Mouse (Mus musculus): ENCODE measurements around the gene Ssrp1. TPM values are rescaled to one million over a fixed set of nuclear protein-coding genes. Genes with fewer than 3 reads are reported as not detected.

Gene Ssrp1
- 27.0 and 47.2 TPM in 2 replicates for polyA plus RNA-seq (2012; rRNA removed)

DNA sequence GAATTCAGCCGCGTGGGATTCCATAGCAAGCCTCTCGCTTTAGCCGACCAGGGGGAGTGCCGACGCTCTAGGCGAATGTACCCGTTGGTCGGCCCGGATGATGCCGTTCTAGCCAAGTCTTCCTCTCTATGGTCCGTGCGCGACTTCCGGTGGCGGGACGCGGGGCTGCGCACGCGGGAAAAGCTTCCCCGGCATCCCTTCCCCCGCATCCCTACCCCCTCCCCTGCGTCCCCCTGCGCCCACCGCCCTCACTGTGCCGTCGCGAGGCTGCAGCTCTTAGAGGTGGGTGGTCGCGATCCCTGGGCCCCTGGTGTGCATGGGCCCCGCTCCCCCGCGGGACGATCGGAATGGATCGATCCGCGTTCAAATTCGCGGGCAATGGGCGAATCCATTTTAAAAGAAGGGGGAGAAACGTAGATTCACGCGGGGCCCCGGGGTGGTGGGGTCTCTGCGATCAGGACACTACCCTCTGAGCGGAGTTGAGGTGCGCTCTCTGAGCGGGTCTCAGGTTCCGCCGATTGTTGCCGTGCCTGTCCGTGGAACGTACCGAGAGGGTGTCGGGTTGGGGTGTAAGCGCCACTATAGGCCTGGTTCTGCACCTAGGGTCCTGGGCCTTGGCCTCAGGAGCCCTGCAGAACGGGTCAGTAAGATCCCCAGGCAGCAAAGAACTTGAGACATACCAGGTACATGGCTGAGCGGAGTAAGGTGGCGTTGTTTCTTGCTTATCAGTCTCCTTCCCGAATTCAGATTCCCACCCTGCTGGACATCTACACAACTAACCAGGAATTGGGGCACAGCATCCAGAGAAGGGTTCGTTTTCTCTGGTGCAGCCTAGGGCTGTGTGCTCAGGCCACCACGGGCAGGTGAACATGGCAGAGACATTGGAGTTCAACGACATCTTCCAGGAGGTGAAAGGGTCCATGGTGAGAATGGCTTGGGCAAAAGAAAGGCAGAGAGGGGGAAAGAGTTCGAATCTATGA is at the start of gene Ssrp1, which contains the start of gene P2rx3:
Gene Ssrp1 (plus strand): TSS at position 188 of the 980 bp plus-strand sequence.
Gene P2rx3 (minus strand): TSS at position 416 of the 980 bp plus-strand sequence.
- TF ChIP-seq POLR2A (IDR thresholded peaks at IDR 0.05; ENCODE audit: low read depth, low read length) (peak; percentile 30; the same call in 1 of the 2 replicates), CTCF (IDR thresholded peaks at IDR 0.05; ENCODE audit: extremely low read depth, insufficient read length, insufficient replicate concordance, low read depth, low read length) (peak; percentile 5; the same call in 1 of the 2 replicates)
- Histone ChIP-seq H3K36me3 (ENCODE audit: control insufficient read depth, insufficient read depth, low read length) (peaks cover 28% of the 10 kb centered on the region), H3K27me3 (ENCODE audit: control insufficient read depth, insufficient read depth, low read length) (no peaks in the 10 kb centered on the region), H3K27ac (ENCODE audit: insufficient read depth, low read depth, low read length) (peak within 1 kb of the TSS; percentile 63), H3K4me3 (ENCODE audit: low read depth, low read length) (peak within 1 kb of the TSS; percentile 89), H3K4me1 (ENCODE audit: control insufficient read depth, insufficient read depth, insufficient read length, low read length) (peaks cover 8% of the 10 kb centered on the region; the same call in 1 of the 2 replicates)
- WGBS = under 1% methylated on average over 66 of the region's 66 CpGs

- H3K4me1 ChIP-seq (ENCODE audit: control insufficient read depth, insufficient read depth, insufficient read length, low read length) = no peaks in the 10 kb centered on the region
- no peaks in the 10 kb centered on the region for H3K36me3 ChIP-seq (ENCODE audit: control insufficient read depth, insufficient read depth, low read length)
- H3K4me3 ChIP-seq (ENCODE audit: low read depth, low read length) = no peak within 1 kb of the TSS
- H3K27ac ChIP-seq (ENCODE audit: insufficient read depth, low read depth, low read length) = no peak within 1 kb of the TSS
- TF ChIP-seq CTCF (IDR thresholded peaks at IDR 0.05; ENCODE audit: extremely low read depth, insufficient read length, insufficient replicate concordance, low read depth, low read length) = no peak
- no peak for TF ChIP-seq POLR2A (IDR thresholded peaks at IDR 0.05; ENCODE audit: low read depth, low read length)
- H3K27me3 ChIP-seq (ENCODE audit: control insufficient read depth, insufficient read depth, low read length) = no peaks in the 10 kb centered on the region
- WGBS = 69% methylated on average over 1 of the region's 1 CpGs
These were observed 49.1 kb upstream of the Ssrp1 start, which contains the start of gene Prg3 for GRCm38 (mm10) chr2:84987930-84988329. TSS of gene Prg3 (plus strand) at chr2:84988215.

DNA sequence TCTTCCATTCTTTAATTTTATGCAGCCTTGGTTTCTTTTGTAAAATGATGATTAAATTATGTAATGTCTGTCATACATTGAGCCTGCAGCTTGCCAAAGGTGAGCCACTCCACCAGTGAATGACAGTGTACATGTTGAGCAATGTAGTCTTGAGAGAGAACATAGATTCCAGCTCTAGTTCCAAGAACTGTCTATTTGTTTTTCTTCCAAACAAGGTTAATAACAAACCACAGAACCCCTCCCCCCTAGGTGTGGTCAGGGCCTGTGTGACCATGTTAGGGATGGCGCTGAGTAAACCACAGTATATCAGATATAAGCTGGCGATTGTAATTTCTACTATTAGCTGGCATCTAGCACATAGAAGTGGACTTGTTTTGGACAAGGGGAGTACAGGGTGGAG is 40.7 kb upstream of the Ssrp1 start:
- H3K27ac ChIP-seq (ENCODE audit: insufficient read depth, low read depth, low read length) = no peak overlapping the region
- WGBS = 53% methylated on average over 2 of the region's 2 CpGs

GRCm38 (mm10) chr2:84999486-85000181 is 37.4 kb upstream of the Ssrp1 start:
- H3K4me3 ChIP-seq (ENCODE audit: low read depth, low read length) = no peak overlapping the region
- TF ChIP-seq POLR2A (IDR thresholded peaks at IDR 0.05; ENCODE audit: low read depth, low read length) (no peak), CTCF (IDR thresholded peaks at IDR 0.05; ENCODE audit: extremely low read depth, insufficient read length, insufficient replicate concordance, low read depth, low read length) (no peak)
- H3K27ac ChIP-seq (ENCODE audit: insufficient read depth, low read depth, low read length) = no peak overlapping the region
- H3K27me3 ChIP-seq (ENCODE audit: control insufficient read depth, insufficient read depth, low read length) = no peaks in the 10 kb centered on the region
- H3K4me1 ChIP-seq (ENCODE audit: control insufficient read depth, insufficient read depth, insufficient read length, low read length) = no peaks in the 10 kb centered on the region
- no peaks in the 10 kb centered on the region for H3K36me3 ChIP-seq (ENCODE audit: control insufficient read depth, insufficient read depth, low read length)
- WGBS = 63% methylated on average over 3 of the region's 3 CpGs

More for the DNA sequence above, 40.7 kb upstream of the Ssrp1 start:
- no peak for TF ChIP-seq POLR2A (IDR thresholded peaks at IDR 0.05; ENCODE audit: low read depth, low read length)
- no peak for TF ChIP-seq CTCF (IDR thresholded peaks at IDR 0.05; ENCODE audit: extremely low read depth, insufficient read length, insufficient replicate concordance, low read depth, low read length)
- H3K27me3 ChIP-seq (ENCODE audit: control insufficient read depth, insufficient read depth, low read length) = no peaks in the 10 kb centered on the region
- H3K36me3 ChIP-seq (ENCODE audit: control insufficient read depth, insufficient read depth, low read length) = no peaks in the 10 kb centered on the region
- no peaks in the 10 kb centered on the region for H3K4me1 ChIP-seq (ENCODE audit: control insufficient read depth, insufficient read depth, insufficient read length, low read length)
- H3K4me3 ChIP-seq (ENCODE audit: low read depth, low read length) = no peak overlapping the region

GRCm38 (mm10) chr2:85001497-85001896 is 35.5 kb upstream of the Ssrp1 start:
- no peak overlapping the region for H3K4me3 ChIP-seq (ENCODE audit: low read depth, low read length)
- 80% methylated on average over 13 of the region's 13 CpGs for WGBS
- no peak overlapping the region; the same call in 1 of the 2 replicates for H3K27ac ChIP-seq (ENCODE audit: insufficient read depth, low read depth, low read length)
- TF ChIP-seq POLR2A (IDR thresholded peaks at IDR 0.05; ENCODE audit: low read depth, low read length) (no peak), CTCF (IDR thresholded peaks at IDR 0.05; ENCODE audit: extremely low read depth, insufficient read length, insufficient replicate concordance, low read depth, low read length) (no peak)
- H3K36me3 ChIP-seq (ENCODE audit: control insufficient read depth, insufficient read depth, low read length) = no peaks in the 10 kb centered on the region
- no peaks in the 10 kb centered on the region for H3K27me3 ChIP-seq (ENCODE audit: control insufficient read depth, insufficient read depth, low read length)
- no peaks in the 10 kb centered on the region for H3K4me1 ChIP-seq (ENCODE audit: control insufficient read depth, insufficient read depth, insufficient read length, low read length)

GRCm38 (mm10) chr2:85002575-85002974 is 34.5 kb upstream of the Ssrp1 start:
- no peak overlapping the region for H3K27ac ChIP-seq (ENCODE audit: insufficient read depth, low read depth, low read length)
- TF ChIP-seq CTCF (IDR thresholded peaks at IDR 0.05; ENCODE audit: extremely low read depth, insufficient read length, insufficient replicate concordance, low read depth, low read length) = no peak
- TF ChIP-seq POLR2A (IDR thresholded peaks at IDR 0.05; ENCODE audit: low read depth, low read length) = no peak
- H3K27me3 ChIP-seq (ENCODE audit: control insufficient read depth, insufficient read depth, low read length) = no peaks in the 10 kb centered on the region
- no peaks in the 10 kb centered on the region for H3K4me1 ChIP-seq (ENCODE audit: control insufficient read depth, insufficient read depth, insufficient read length, low read length)
- H3K4me3 ChIP-seq (ENCODE audit: low read depth, low read length) = no peak overlapping the region
- 81% methylated on average over 8 of the region's 8 CpGs for WGBS
- H3K36me3 ChIP-seq (ENCODE audit: control insufficient read depth, insufficient read depth, low read length) = no peaks in the 10 kb centered on the region
